Mouse (Mus musculus): ENCODE measurements at regions not wholly inside any gene's neighbourhood (a gene's known extent, or its start where the extent isn't known, plus 50 kb on each side); places are given as distances from the start of the nearest gene placed in this dataset.

DNA sequence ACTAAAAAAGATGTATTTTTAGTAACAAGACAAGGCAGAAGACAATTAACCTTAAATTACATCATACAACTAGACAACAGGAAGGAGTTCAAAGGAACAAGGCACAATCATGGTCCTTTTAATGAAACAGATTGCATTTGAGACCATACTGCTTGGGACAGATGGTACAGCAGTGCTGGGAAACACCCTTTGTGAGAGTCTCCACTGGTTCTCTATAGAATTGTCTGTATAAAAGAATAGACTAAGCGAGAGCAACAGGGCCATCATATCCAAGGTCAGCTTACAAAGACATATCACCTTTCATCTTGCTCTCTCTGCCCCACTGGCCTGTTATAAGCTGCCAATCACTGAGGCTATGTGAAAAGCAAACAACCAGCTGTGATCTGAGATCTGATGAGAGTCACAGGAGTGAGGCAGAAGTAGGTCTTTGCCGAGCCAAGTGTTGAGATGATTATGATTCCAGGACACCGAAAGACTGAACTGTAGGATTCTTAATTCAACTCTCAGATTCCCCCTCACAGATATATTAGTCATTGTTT, 224.6 kb upstream of the Ptger4 start:
- no peaks in the 10 kb centered on the region for H3K27me3 ChIP-seq (ENCODE audit: low read depth, poor library complexity, severe bottlenecking)
- no peaks in the 10 kb centered on the region for H3K9me3 ChIP-seq (replicated peaks)
- H3K27ac ChIP-seq, result no peak overlapping the region
- H3K36me3 ChIP-seq, result no peaks in the 10 kb centered on the region
- no peak overlapping the region for H3K4me3 ChIP-seq
- WGBS, result 83% methylated on average over 3 of the region's 3 CpGs
- no peaks in the 10 kb centered on the region for H3K4me1 ChIP-seq
- DNase-seq (ENCODE audit: low spot score), result no peak

DNA sequence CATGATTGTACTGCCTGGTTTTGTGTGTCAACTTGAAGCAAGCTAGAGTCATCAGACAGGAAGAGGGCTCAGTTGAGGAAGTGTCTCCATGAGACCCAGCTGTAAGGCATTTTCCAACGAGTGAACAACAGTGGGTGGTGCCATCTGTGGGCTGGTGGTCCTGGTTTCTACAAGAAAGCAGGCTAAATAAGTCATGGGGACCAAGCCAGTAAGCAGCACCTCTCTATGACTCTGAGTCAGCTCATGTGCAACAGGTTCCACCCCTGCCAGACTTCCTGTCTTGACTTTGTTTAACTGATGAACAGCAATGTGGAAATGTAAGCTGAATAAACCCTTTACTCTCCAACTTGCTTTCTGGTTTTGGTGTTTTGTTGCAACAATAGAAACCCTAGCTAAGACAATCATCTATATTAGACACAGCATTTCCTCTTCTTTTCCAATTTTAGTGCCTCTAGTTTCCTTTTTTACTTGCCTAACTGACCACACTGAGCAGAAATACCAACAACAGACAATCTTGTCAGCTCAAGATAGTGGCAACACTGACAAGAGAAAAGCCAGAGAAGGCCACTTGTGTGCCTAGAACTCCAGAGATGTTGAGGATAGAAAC, 231.5 kb upstream of the Ptger4 start:
- no peak for DNase-seq (ENCODE audit: low spot score)
- Histone ChIP-seq H3K9me3 (replicated peaks) (no peaks in the 10 kb centered on the region), H3K4me1 (no peaks in the 10 kb centered on the region), H3K4me3 (no peak overlapping the region), H3K36me3 (no peaks in the 10 kb centered on the region), H3K27ac (no peak overlapping the region), H3K27me3 (ENCODE audit: low read depth, poor library complexity, severe bottlenecking) (no peaks in the 10 kb centered on the region)
- WGBS, result 64% methylated on average over 1 of the region's 1 CpGs

DNA sequence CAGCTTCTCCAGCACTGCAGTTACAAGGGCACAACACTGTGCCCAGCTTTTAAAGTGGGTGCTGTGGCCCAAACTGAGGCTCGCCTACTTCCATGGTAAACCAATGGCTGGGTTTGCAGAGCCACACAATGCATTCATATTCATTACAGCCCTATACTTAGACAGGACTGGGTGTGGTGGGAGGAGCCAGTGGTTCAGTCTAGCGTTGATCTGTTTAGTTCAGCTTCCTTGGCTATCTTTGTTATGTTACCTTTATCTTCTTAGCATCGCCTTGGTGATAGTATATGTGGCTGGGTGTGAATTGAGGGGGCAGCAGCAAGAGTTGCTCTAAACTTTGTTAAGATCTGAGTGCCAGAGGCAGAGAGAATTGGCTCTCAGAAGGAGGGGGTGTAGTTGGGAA, 249.3 kb upstream of the Ptger4 start:
- H3K4me1 ChIP-seq, result no peaks in the 10 kb centered on the region
- H3K36me3 ChIP-seq, result no peaks in the 10 kb centered on the region
- no peak for DNase-seq (ENCODE audit: low spot score)
- no peak overlapping the region for H3K27ac ChIP-seq
- WGBS, result 73% methylated on average over 3 of the region's 3 CpGs
- H3K4me3 ChIP-seq, result no peak overlapping the region
- no peaks in the 10 kb centered on the region for H3K9me3 ChIP-seq (replicated peaks)
- H3K27me3 ChIP-seq (ENCODE audit: low read depth, poor library complexity, severe bottlenecking), result no peaks in the 10 kb centered on the region

DNA sequence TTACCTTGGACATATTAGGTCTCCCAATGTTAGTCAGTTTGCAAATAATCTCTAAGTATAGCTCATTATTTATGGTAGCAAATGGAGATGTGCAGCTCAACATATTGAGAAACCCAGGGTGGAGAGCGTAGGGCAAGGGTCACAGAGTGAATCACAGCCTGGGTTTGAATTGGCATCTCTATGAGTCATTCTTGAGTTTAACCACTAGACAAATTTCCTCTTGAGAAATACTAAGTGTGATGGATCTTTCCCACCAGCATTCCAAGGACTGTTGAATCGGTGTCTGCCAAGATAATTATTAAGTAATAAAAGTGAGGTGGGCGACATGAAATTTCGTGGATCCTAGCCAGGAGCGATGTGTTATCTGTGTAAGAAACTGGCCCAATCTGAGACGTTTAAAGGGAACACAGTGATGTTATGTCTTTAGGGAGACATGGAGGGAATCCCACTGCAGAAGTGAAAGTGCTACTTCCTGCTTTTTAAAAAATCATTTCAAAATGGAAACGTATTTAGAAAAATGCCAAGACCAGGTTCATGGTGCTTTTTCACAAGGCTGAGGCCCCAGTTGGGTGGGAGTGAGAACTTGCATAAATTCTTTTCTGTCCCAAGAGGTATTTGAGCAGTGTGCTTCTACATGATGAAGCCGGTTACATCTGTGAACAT, 251.3 kb upstream of the Ptger4 start:
- no peak for DNase-seq (ENCODE audit: low spot score)
- Histone ChIP-seq H3K36me3 (no peaks in the 10 kb centered on the region), H3K27me3 (ENCODE audit: low read depth, poor library complexity, severe bottlenecking) (no peaks in the 10 kb centered on the region), H3K4me3 (no peak overlapping the region), H3K27ac (no peak overlapping the region), H3K9me3 (replicated peaks) (no peaks in the 10 kb centered on the region), H3K4me1 (no peaks in the 10 kb centered on the region)
- 92% methylated on average over 8 of the region's 8 CpGs for WGBS

DNA sequence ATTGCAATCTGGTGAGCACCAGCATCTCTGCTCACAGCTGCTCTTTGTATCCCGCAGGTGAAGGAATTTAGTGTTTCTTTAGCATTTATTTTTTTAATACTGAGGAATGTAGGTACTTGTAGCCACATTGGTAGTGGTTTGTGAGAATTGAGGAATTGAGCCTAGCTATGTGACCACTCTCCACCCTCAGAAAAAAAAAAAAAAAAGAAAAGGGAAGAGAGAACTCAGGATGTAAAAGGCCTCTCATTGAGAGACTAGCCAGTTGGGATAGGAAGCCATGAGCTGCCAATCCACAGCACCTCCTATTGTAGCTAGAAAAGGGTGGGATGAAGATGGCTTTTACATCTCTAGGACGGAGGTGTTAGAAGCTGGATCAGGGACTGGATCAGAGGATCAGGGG, 252.0 kb upstream of the Ptger4 start:
- 86% methylated on average over 2 of the region's 2 CpGs for WGBS
- Histone ChIP-seq H3K36me3 (no peaks in the 10 kb centered on the region), H3K4me1 (no peaks in the 10 kb centered on the region), H3K27ac (no peak overlapping the region), H3K4me3 (no peak overlapping the region), H3K27me3 (ENCODE audit: low read depth, poor library complexity, severe bottlenecking) (no peaks in the 10 kb centered on the region), H3K9me3 (replicated peaks) (no peaks in the 10 kb centered on the region)
- DNase-seq (ENCODE audit: low spot score), result no peak

DNA sequence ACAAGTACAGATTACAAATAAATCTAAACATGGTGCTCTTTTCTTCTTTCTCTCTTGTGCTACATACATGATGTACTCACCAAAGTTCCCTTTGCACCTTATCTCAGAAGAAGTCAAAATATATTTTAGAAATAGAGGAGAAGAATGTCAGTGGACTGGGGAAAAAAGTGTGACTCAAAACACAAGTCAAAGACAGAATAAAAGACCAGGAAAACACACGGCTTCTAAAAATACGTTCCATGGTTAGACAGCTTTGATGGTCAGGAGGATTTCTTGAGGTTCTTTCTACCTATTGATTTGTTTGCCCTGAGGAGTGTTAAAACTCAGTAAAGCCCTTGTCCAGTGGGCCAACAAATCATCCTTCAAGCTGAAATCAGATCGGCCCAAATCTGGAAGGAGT, 260.5 kb upstream of the Ptger4 start:
- H3K9me3 ChIP-seq (replicated peaks), result no peaks in the 10 kb centered on the region
- H3K4me1 ChIP-seq, result no peaks in the 10 kb centered on the region
- no peaks in the 10 kb centered on the region for H3K36me3 ChIP-seq
- no peak overlapping the region for H3K27ac ChIP-seq
- DNase-seq (ENCODE audit: low spot score), result no peak
- 86% methylated on average over 3 of the region's 3 CpGs for WGBS
- no peak overlapping the region for H3K4me3 ChIP-seq
- no peaks in the 10 kb centered on the region for H3K27me3 ChIP-seq (ENCODE audit: low read depth, poor library complexity, severe bottlenecking)

DNA sequence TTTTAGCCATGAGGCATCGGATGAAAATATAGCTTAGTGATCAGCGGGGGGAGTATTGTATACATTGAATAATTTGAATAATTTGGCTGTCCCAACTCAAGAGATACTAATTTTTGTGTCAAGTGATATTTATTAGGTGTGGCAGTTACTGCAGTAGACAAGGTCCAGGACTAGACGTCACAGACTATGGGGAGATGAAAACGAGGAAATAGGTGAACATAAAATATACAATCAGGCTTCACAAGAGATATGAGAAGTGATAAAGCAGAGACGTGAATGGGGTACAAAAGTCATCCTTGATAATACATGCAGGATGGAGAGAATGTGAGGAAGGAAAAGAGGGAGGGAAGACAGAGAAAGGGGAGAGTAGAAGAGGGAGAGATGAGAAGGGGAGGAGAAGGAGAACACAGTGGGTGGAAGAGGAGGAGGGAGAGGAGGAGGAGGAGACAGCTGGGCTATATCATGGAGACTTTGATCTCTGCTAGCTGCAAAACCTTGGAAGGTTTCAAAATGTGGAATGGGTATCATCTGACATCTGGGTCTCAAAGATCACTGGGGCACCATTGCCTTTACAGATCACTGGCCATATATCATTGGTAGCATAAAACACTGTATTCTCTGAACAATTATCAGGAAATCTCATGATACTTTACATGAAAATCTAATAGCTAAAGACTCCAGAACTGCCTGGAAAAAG, 263.0 kb upstream of the Ptger4 start:
- WGBS, result 83% methylated on average over 5 of the region's 5 CpGs

DNA sequence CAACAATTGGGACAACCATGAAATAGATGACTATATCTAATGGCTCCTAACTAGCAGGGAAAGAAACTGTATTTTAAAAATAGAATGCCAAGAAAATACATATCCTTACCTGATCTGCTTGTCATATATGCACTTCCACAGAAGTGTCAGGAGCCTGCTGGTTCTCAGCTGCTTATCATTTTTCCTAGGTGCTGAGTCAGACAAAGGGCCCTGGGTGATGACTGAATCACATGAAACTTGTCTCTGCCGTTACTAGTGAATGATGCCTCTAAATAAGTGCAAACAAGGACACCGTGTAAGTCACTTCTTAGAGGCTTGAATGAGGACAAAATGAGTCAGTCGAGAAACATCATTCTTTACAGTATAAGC, 263.5 kb upstream of the Ptger4 start:
- Histone ChIP-seq H3K27me3 (ENCODE audit: low read depth, poor library complexity, severe bottlenecking) (no peaks in the 10 kb centered on the region), H3K36me3 (no peaks in the 10 kb centered on the region), H3K4me1 (no peaks in the 10 kb centered on the region), H3K9me3 (replicated peaks) (no peaks in the 10 kb centered on the region), H3K4me3 (no peak overlapping the region), H3K27ac (no peak overlapping the region)
- 79% methylated on average over 3 of the region's 3 CpGs for WGBS
- no peak for DNase-seq (ENCODE audit: low spot score)

More for the DNA sequence above, 263.0 kb upstream of the Ptger4 start:
- no peaks in the 10 kb centered on the region for H3K9me3 ChIP-seq (replicated peaks)
- no peak for DNase-seq (ENCODE audit: low spot score)
- H3K27ac ChIP-seq, result no peak overlapping the region
- H3K36me3 ChIP-seq, result no peaks in the 10 kb centered on the region
- H3K27me3 ChIP-seq (ENCODE audit: low read depth, poor library complexity, severe bottlenecking), result no peaks in the 10 kb centered on the region
- no peaks in the 10 kb centered on the region for H3K4me1 ChIP-seq
- H3K4me3 ChIP-seq, result no peak overlapping the region

DNA sequence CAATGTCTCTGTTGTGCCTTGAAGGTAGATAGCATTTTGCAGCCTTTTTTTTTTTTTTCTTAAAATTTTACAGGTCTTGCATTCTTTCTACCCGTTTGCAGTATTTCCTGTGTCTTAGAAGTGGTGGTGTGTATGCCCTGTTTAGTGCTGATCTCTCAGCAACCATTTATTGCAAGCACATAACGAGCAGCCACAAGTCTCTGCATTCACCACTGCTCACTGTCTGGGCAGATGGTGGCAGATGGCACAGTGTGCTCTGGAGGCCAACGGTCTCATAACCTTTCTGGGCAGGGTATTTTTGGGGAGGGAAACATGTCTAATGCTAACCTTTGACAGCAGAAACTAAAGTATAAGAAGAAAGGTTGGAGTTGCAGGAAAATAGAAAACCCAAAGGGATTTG, 266.1 kb upstream of the Ptger4 start:
- no peak for DNase-seq (ENCODE audit: low spot score)
- WGBS, result 61% methylated on average over 3 of the region's 3 CpGs
- no peaks in the 10 kb centered on the region for H3K4me1 ChIP-seq
- no peak overlapping the region for H3K4me3 ChIP-seq
- no peak overlapping the region for H3K27ac ChIP-seq
- H3K9me3 ChIP-seq (replicated peaks), result no peaks in the 10 kb centered on the region
- no peaks in the 10 kb centered on the region for H3K36me3 ChIP-seq
- H3K27me3 ChIP-seq (ENCODE audit: low read depth, poor library complexity, severe bottlenecking), result no peaks in the 10 kb centered on the region

DNA sequence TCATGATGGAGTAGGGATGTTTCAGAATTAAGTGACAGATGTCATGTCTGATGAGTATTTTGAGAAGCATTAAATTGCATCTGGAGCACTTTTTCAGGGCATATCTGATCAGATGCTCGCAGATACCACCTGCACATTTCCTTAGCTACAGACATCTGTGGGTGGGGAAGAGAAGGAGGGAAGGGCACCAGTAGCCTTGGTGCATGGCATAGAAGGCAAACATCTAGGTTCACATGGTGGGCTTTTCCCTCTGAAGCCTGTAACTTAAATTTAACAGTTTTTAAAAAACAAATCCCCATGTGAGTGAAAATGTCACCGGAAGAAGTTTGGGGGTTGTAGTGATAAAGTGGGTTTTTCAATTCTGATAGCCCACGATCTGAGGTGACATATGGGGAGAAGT, 267.1 kb upstream of the Ptger4 start:
- no peak overlapping the region for H3K4me3 ChIP-seq
- H3K36me3 ChIP-seq, result no peaks in the 10 kb centered on the region
- H3K27ac ChIP-seq, result no peak overlapping the region
- H3K9me3 ChIP-seq (replicated peaks), result no peaks in the 10 kb centered on the region
- no peaks in the 10 kb centered on the region for H3K27me3 ChIP-seq (ENCODE audit: low read depth, poor library complexity, severe bottlenecking)
- DNase-seq (ENCODE audit: low spot score), result no peak
- no peaks in the 10 kb centered on the region for H3K4me1 ChIP-seq
- 91% methylated on average over 3 of the region's 3 CpGs for WGBS

DNA sequence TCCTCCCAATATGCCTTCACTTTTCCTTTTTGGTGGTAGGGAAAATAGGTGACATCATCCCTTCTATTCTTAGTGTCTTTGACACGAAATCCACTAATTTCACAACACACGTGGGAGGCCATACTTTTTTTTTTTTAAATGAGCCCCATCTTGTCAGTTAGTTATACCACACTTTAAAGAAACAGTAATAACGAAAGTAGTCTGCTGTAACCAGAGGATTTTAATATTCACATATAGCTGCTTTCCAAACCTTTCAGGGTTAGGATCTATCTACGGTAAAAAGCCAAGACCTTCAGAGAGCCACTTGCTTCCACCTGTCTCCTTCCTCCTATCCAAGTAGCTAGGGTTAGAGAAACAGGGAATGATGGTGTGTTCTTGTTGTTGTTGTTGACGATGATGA, 268.6 kb upstream of the Ptger4 start:
- no peaks in the 10 kb centered on the region for H3K27me3 ChIP-seq (ENCODE audit: low read depth, poor library complexity, severe bottlenecking)
- 0 out of 2 replicates have a peak, but pooled peaks cover 3% of the 10 kb centered on the region for H3K4me1 ChIP-seq
- H3K9me3 ChIP-seq (replicated peaks), result no peaks in the 10 kb centered on the region
- no peak overlapping the region for H3K4me3 ChIP-seq
- 94% methylated on average over 5 of the region's 5 CpGs for WGBS
- no peaks in the 10 kb centered on the region for H3K36me3 ChIP-seq
- H3K27ac ChIP-seq, result no peak overlapping the region
- no peak for DNase-seq (ENCODE audit: low spot score)

DNA sequence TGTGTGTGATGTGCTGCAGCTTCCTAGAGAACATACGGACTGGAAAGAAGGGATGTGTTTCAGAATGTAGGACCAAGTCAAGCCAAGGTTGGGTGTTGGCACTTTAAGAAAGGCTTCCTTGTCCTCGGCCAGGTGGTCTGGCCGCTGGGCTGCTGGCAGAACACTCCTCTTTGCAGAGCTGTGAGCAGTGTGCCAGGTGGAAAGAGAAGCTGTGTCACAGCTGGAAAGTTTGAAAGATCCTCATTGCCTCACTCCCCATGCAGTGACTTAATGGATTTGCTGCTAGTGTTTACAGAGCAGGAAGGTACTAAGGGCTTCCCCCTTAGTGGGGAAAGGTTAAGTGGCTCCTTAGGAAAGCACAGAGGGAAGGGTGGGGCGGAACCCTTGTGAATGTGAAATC, 269.2 kb upstream of the Ptger4 start:
- Histone ChIP-seq H3K4me1 (0 out of 2 replicates have a peak, but pooled peaks cover 3% of the 10 kb centered on the region), H3K27ac (no peak overlapping the region), H3K36me3 (no peaks in the 10 kb centered on the region), H3K27me3 (ENCODE audit: low read depth, poor library complexity, severe bottlenecking) (no peaks in the 10 kb centered on the region), H3K9me3 (replicated peaks) (no peaks in the 10 kb centered on the region), H3K4me3 (no peak overlapping the region)
- DNase-seq (ENCODE audit: low spot score), result no peak
- WGBS, result 70% methylated on average over 4 of the region's 4 CpGs

DNA sequence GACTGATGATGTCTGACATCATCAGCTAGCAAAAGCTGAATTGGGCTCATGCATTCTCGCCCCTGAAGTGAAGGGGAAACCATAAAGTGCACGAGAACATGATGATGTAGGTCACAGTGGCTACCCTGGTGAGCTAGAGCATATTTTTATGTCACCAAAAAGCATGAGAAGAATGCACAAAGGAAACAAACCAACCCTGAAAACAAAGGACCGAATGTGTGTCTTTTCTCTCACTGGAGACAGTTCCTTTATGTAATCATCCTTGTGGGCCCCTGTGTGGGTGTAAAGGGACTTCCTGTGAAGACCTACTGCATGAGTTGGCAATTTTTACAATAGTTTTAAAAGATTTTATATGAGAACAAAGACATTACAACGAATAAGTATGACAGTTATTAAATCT, 270.2 kb upstream of the Ptger4 start:
- 0 out of 2 replicates have a peak, but pooled peaks cover 3% of the 10 kb centered on the region for H3K4me1 ChIP-seq
- DNase-seq (ENCODE audit: low spot score), result no peak
- H3K36me3 ChIP-seq, result no peaks in the 10 kb centered on the region
- no peak overlapping the region for H3K27ac ChIP-seq
- no peaks in the 10 kb centered on the region for H3K27me3 ChIP-seq (ENCODE audit: low read depth, poor library complexity, severe bottlenecking)
- WGBS, result 81% methylated on average over 4 of the region's 4 CpGs
- no peak overlapping the region for H3K4me3 ChIP-seq
- no peaks in the 10 kb centered on the region for H3K9me3 ChIP-seq (replicated peaks)
